Mouse (Mus musculus) mammary gland, adult 2 months (tissue): ENCODE measurements around the gene 2310061I04Rik. TPM values are rescaled to one million over a fixed set of nuclear protein-coding genes. Genes with fewer than 3 reads are reported as not detected.

Experiments
- polyA plus RNA-seq: library from polyadenylated mRNA; depleted of rRNA; stranded (reverse); fragments of >200 nt; gene quantifications from 2 replicates; pipeline ENCODE4 v1.2.3, GENCODE M21; 2012; ENCODE audit warnings: low replicate concordance; rRNA removed

Gene 2310061I04Rik
- polyA plus RNA-seq = 74.6 and 74.7 TPM in 2 replicates

DNA sequence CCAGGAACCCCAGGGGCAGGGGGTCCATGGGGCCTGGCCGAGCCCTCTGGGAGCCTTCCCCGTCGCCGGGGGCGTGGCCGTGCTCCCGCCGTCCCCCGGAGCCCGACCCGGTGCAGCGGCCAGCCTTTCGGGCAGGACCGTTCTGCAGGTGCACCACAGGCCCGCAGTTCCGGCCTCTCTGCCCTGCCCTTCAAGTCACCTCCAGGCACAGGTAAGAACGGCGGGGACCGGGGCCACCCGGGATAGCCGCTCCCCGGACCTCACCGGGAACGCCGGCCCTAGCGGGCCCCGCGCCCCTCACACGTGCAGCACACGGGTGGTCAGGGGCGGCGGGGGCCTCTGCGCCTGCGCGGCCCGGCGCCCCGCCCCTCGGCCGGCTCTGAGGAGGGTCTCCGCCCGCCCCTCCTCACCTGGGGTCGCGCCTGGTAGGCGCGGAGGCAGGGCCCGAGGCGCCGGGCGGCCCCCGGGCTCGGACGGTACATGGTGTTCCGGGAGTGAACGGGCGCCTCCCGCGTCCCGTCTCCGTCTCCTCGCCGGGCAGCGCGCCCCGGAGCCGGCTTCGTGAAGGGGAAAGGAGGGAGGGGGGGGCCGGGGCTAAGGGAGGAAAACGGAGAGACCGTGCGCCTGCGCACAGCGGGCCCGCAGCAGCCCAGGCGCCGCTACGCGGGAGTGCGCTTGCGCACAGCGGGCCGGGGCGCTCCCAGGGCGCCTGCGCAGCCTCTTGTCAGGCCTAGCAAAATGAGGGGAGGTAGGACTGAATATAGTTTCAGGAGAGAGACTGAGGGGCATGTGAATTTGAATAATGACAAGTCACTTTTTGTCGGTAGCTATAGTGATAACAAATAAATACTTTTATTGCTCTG, at the start of gene 2310061I04Rik:
Gene 2310061I04Rik (minus strand): TSS at position 651 of the 863 bp plus-strand sequence.

DNA sequence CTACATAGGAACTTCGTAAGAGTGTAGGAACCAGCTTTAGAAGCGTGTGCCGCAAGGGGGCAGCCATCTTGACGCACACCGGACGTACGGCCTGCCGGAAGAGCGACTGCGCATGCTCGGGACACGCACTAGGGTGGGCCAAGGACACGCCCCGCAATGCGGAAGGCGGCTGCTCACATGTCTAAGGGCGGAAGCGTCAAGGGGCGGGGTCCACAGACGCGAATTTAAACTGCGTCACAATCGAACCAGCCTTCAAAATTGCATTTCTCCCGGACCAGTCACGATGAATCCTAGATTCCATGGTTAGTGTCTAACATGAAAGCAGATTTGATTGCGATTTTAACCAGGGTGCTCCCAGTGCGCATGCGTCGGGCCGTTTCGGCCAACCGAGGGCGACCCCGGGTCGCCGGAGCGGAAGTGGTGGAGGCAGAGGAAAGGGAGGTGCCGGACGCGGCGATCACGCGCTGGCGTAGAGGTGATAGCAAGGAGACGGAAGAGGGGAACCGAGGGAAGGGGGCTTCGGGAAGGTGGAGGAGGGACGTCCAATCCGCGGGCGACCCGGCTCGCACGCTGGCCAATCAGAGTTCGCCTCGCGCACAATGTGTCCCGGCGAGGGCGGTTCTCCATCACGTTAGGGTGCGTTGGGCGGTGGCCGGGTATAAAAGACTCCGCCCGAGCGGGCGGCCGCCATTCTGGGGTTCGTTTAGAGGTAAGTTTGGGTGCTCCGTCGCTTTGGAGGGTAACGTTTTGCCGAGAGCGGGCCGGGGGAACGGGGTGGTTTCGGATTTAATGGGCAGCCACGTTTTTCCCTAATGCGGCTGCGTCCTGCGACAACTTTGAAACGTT, 19.3 kb upstream of the 2310061I04Rik start, which contains the start of the genes Mrps18b and Ppp1r10:
Gene Mrps18b (minus strand): TSS at position 93 of the 846 bp plus-strand sequence.
Gene Ppp1r10 (plus strand): TSS at position 138 of the 846 bp plus-strand sequence.

DNA sequence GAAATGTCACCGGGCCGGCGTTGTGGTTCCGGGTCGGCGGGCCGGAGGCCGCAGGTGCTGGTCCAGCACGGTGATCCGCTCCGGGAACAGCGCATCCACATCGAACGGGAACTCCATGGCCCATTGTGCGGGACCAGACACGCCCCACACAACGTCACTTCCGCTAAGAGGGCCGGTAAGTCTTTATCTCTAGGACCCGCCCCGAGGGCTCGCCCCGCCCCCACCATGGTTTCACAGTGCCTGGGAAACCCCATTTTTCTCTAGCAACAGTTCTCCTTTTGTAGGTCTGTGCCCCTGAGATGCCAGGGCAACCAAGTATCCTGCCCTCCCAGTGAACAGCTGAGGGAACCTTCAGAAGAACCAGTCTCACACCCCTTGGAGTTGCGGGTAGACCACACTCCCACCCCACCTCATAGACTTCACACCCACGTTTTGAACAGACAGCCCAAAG, 12.7 kb upstream of the 2310061I04Rik start, which contains the start of gene Atat1:
Gene Atat1 (minus strand): TSS at position 157 of the 451 bp plus-strand sequence.

DNA sequence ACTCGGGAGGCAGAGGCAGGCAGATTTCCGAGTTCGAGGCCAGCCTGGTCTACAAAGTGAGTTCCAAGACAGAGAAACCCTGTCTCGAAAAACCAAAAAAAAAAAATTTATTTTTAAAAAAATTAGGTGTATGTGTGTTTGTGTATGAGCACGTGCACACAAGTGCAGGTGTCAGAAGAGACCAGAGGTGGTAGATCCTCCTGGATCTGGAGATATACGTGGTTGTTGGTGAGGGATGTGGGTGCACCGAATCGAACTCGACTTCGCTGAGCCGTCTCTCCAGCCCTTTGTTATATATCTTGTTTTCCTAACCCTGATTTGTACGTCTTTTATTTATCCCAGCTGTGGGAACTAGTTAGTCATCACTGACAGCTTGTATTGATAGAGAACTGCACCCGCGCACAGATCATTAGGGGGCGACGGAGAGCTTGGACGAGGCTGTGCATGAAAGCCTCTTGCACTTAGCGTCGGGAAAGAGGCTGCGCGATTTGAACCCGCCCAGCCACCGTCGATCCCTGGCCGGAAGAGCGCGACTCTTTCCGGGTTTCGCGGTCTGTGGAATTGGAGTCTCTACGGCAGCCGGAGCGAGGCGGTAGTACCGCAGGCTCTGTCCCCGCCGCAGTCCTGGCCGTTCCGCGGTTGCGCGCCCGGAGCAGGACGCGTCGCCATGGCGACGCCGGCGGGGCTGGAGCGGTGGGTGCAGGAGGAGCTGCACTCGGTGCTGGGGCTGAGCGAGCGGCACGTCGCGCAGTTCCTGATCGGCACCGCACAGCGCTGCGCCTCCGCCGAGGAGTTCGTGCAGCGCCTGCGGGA, 17.8 kb downstream of the 2310061I04Rik start, which contains the start of gene Dhx16:
Gene Dhx16 (plus strand): TSS at position 575 of the 813 bp plus-strand sequence.

DNA sequence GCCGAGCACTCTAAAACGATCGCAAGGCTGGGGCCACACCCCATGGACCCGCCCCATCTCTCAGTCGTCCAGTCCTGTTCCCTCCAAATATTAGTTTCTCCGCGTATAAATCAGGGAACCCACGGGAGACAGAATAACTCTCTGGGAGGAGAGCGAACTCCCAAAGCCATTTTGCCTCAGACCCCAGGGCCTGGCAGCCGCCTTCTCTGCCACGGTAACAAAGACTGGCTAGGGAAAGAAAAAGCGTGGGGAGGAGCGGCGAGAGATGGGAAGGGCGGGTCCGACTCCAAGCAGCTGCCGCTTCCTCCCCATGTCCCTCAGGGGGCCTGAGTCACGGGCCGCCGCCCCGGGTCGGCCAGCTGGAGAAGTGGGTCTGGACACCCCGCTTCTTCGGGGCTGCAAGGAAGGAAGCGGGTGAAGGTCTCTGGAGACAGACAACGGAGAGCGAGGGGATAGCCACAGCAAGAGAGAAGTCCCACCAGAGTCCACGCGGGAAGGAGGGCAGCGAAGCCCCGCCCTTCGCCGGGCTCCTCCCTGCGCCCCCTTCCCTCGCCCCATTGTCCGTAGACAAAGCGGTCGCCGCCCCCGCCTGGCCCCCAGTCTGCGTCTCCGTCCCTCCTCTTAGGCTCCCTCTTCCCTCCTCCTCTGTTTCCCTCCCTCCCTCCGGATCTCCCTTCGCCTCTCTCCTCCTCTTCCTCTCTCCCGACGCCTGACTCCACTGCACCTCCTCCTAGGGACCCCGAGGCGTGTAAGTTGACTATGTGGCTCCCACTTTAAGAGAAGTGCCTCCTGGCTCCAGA, 31.6 kb downstream of the 2310061I04Rik start, which contains the start of gene Ppp1r18:
Gene Ppp1r18 (plus strand): TSS at position 113 of the 800 bp plus-strand sequence.

DNA sequence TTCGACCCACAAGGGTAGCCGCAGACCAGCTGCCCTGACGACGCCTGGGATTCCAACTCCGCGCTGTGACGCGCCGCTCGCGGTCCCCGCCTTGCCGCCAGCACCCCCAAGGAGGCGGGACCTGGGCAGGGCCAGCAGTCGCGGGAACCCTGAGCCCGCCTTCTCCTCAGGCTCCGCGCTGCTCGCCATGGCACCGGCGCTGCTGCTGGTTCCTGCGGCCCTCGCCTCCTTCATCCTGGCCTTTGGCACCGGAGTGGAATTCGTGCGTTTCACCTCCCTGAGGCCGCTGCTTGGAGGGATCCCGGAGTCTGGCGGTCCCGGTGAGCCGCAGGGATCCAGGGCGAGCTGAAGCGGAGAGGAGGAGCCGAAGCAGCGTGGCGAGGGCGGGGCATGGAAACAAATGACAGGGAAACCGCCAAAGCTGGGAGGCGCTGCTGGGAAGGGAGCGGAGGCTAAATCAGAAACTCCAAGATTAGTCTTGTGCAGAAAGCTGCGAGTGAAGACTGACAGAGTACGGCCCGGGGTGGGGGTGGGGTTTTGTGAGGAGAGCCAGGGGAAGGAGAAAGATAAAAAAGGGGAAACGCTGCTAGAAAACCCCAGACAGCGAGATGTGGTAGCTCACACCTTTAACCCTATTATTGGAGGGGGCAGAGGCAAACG, 35.9 kb downstream of the 2310061I04Rik start, which contains the start of gene Nrm:
Gene Nrm (plus strand): TSS at position 121 of the 660 bp plus-strand sequence.

Other genes starting within 250 kb of the 2310061I04Rik start
- 29.6 and 63.8 TPM in 2 replicates for gene Vars2, start 229.8 kb downstream of the 2310061I04Rik start, polyA plus RNA-seq
- gene Gtf2h4, start 223.7 kb downstream of the 2310061I04Rik start, polyA plus RNA-seq = 29.5 and 31.8 TPM in 2 replicates
- gene Ddr1, start 192.8 kb downstream of the 2310061I04Rik start, polyA plus RNA-seq = 39.2 and 64.6 TPM in 2 replicates
- 16.7 and 21.8 TPM in 2 replicates for gene Ier3, start 75.7 kb downstream of the 2310061I04Rik start, polyA plus RNA-seq
- 63.0 and 72.5 TPM in 2 replicates for gene Flot1, start 74.2 kb downstream of the 2310061I04Rik start, polyA plus RNA-seq
- 364 and 441 TPM in 2 replicates for gene Tubb5, start 59.1 kb downstream of the 2310061I04Rik start, polyA plus RNA-seq
- 9.6 and 11.0 TPM in 2 replicates for gene Mdc1, start 55.9 kb downstream of the 2310061I04Rik start, polyA plus RNA-seq
- 34.4 and 39.7 TPM in 2 replicates for gene Nrm, start 36.1 kb downstream of the 2310061I04Rik start, polyA plus RNA-seq
- 78.6 and 130 TPM in 2 replicates for gene Ppp1r18, start 31.8 kb downstream of the 2310061I04Rik start, polyA plus RNA-seq
- gene Dhx16, start 17.6 kb downstream of the 2310061I04Rik start, polyA plus RNA-seq = 57.7 and 68.8 TPM in 2 replicates
- 63.9 and 77.1 TPM in 2 replicates for gene Atat1, start 12.6 kb upstream of the 2310061I04Rik start, polyA plus RNA-seq
- gene Mrps18b, start 19.0 kb upstream of the 2310061I04Rik start, polyA plus RNA-seq = 79.5 and 120 TPM in 2 replicates
- gene Ppp1r10, start 19.0 kb upstream of the 2310061I04Rik start, polyA plus RNA-seq = 26.1 and 34.0 TPM in 2 replicates
- gene Abcf1, start 72.3 kb upstream of the 2310061I04Rik start, polyA plus RNA-seq = 55.9 and 71.4 TPM in 2 replicates
- 20.7 and 37.2 TPM in 2 replicates for gene Gnl1, start 82.4 kb upstream of the 2310061I04Rik start, polyA plus RNA-seq
- 22.1 and 26.9 TPM in 2 replicates for gene Prr3, start 82.8 kb upstream of the 2310061I04Rik start, polyA plus RNA-seq
- gene H2-T24, start 123.1 kb upstream of the 2310061I04Rik start, polyA plus RNA-seq = 8.3 and 9.4 TPM in 2 replicates
- 279 and 344 TPM in 2 replicates for gene H2-T23, start 135.4 kb upstream of the 2310061I04Rik start, polyA plus RNA-seq
- 100 and 107 TPM in 2 replicates for gene H2-T22, start 145.3 kb upstream of the 2310061I04Rik start, polyA plus RNA-seq
- gene Gm6034, start 145.5 kb upstream of the 2310061I04Rik start, polyA plus RNA-seq = 0.20 TPM in 1 of 2 replicates, not detected in the other
- gene Gm11127, start 160.9 kb upstream of the 2310061I04Rik start, polyA plus RNA-seq = 0.18 TPM in 1 of 2 replicates, not detected in the other
- gene Gm19684, start 224.2 kb upstream of the 2310061I04Rik start, polyA plus RNA-seq = 0.57 and 0.60 TPM in 2 replicates
- gene Gm7030, start 232.0 kb upstream of the 2310061I04Rik start, polyA plus RNA-seq = 0.17 and 0.23 TPM in 2 replicates